Mouse (Mus musculus): ENCODE results near the gene 1810010H24Rik. TPM values are rescaled to one million over a fixed set of nuclear protein-coding genes. Genes with fewer than 3 reads are reported as not detected.

Gene 1810010H24Rik
- total RNA-seq, 1 experiment, result 5.7 TPM

DNA sequence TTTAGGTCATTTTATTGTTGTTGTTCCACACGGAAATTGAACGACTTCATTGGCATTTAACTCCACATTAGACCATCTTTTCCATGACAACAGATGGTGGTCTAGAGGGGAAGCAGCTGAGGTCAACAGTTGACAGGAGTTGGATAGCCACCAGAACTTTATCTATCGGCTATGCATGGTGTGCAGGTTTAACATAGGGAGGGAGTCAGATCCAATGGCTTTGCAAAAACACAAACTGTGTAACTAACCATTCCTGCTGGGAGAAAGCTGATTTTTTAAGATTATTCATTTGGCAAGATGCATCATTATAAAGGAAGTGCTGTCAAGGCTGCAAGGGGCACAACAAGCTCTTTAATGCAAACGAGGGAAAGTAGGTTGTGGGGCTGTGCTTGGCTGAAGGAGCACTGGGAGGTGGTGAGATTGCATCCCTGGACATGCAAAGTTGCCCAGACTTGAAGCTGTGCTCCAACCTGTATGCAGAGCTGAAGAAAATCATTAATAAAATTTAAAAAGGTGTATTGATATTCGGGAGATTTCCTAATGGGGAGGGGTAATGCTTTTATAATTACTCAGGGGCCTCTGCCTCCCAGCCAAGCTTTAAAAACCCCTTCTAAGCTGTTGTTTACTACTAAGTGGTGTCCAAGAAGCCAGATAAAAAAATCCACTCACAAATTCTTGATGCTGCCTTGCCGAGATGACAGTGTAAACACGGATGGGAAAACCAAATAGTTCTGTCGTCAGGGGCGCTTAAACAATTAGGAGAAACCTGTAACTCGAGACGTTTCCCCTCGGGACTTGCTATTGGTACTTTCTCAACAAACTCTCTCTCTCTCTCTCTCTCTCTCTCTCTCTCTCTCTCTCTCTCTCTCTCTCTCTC, 1.3 kb downstream of the 1810010H24Rik start:
- no peak for DNase-seq (ENCODE audit: low read depth, low spot score)
- no peaks in the 10 kb centered on the region for H3K9me3 ChIP-seq (ENCODE audit: control insufficient read depth, insufficient read depth, low read depth, low read length)
- no peak for TF ChIP-seq MAFK (IDR thresholded peaks at IDR 0.05; ENCODE audit: insufficient read depth, low read depth, low read length)
- TF ChIP-seq ZC3H11A (IDR thresholded peaks at IDR 0.05; ENCODE audit: borderline replicate concordance, low read depth, low read length), result no peak
- TF ChIP-seq HCFC1 (IDR thresholded peaks at IDR 0.05; ENCODE audit: borderline replicate concordance, insufficient read depth, low read length), result no peak
- no peak for TF ChIP-seq ZNF384 (IDR thresholded peaks at IDR 0.05; ENCODE audit: low read depth, low read length)
- TF ChIP-seq CHD2 (IDR thresholded peaks at IDR 0.05; ENCODE audit: low read depth, low read length), result no peak
- peak overlapping the region; percentile 73 to 83 for H3K4me3 ChIP-seq (ENCODE audit: insufficient read depth in 1 of 2, low read depth in 1 of 2, low read length in 2 of 2, poor library complexity in 1 of 2, severe bottlenecking in 1 of 2)
- in situ Hi-C loops (cut with MboI; ENCODE audit: low sequenced_read_pairs in 2 of 2, unreplicated experiment in 2 of 2), result no loop called here
- H3K36me3 ChIP-seq (ENCODE audit: control insufficient read depth, insufficient read depth, low read length, poor library complexity, severe bottlenecking), result no peaks in the 10 kb centered on the region
- H3K9ac ChIP-seq (ENCODE audit: insufficient read depth, low read depth, low read length, poor library complexity, severe bottlenecking), result peak overlapping the region; percentile 35; the same call in 1 of the 2 replicates
- peaks cover 19 to 28% of the 10 kb centered on the region in 2 experiments for H3K4me1 ChIP-seq (ENCODE audit: control insufficient read depth in 2 of 2, insufficient read depth in 2 of 2, low read length in 2 of 2, poor library complexity in 1 of 2)
- no peak overlapping the region for H3K27ac ChIP-seq (ENCODE audit: insufficient read depth, low read depth, low read length, poor library complexity, severe bottlenecking)

DNA sequence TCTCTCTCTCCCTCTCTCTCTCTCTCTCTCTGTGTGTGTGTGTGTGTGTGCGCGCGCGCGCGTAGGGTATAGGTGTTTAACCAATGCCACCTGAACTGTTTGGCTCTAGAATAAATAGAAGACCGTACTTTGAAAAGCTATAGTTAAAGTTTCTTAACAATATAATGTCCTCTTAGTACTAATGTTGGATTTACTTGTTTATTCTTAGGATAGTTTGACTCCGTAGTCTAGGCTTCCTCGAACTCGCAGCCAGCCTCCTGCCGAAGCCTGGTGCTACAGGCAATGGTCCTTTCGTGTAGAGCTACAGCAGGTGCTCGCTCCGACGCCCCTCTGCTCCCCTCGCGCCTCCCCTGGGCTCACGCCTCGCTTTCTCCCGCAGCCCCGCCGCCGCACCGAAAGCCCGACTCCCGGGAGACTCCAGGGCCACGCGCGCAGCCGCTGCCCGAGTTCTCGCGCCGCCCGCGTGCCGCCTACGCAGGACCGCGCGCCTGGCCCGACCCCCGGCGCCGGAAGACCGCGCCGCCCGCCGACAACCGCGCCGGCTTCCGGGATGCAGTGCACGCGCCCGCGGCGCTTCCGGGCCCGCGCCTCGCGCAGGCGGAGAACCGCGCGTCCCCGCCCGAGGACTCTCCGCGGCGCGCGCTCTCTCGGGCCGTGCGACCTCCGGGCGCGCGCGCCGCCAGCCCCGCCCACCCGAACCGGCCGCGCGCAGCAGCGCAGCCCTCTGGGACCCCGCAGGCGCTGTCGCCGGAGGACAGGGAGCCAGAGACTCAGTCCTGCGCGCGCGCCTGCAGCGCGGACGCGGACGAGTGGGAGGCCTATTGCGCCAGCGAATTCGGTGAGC, 2.2 kb downstream of the 1810010H24Rik start:
- in situ Hi-C loops (cut with MboI; ENCODE audit: low sequenced_read_pairs in 2 of 2, unreplicated experiment in 2 of 2), result no loop called here
- peak; percentile 71 for DNase-seq (ENCODE audit: low read depth, low spot score)
- H3K4me3 ChIP-seq (ENCODE audit: insufficient read depth in 1 of 2, low read depth in 1 of 2, low read length in 2 of 2, poor library complexity in 1 of 2, severe bottlenecking in 1 of 2), result peak overlapping the region; percentile 83 to 85
- no peaks in the 10 kb centered on the region for H3K36me3 ChIP-seq (ENCODE audit: control insufficient read depth, insufficient read depth, low read length, poor library complexity, severe bottlenecking)
- H3K27ac ChIP-seq (ENCODE audit: insufficient read depth, low read depth, low read length, poor library complexity, severe bottlenecking), result peak overlapping the region; percentile 84
- no peaks in the 10 kb centered on the region for H3K9me3 ChIP-seq (ENCODE audit: control insufficient read depth, insufficient read depth, low read depth, low read length)
- TF ChIP-seq HCFC1 (IDR thresholded peaks at IDR 0.05; ENCODE audit: borderline replicate concordance, insufficient read depth, low read length) (no peak), CHD2 (IDR thresholded peaks at IDR 0.05; ENCODE audit: low read depth, low read length) (no peak), ZC3H11A (IDR thresholded peaks at IDR 0.05; ENCODE audit: borderline replicate concordance, low read depth, low read length) (no peak), ZNF384 (IDR thresholded peaks at IDR 0.05; ENCODE audit: low read depth, low read length) (no peak), MAFK (IDR thresholded peaks at IDR 0.05; ENCODE audit: insufficient read depth, low read depth, low read length) (no peak)
- H3K9ac ChIP-seq (ENCODE audit: insufficient read depth, low read depth, low read length, poor library complexity, severe bottlenecking), result peak overlapping the region; percentile 88
- peaks cover 17 to 25% of the 10 kb centered on the region in 2 experiments for H3K4me1 ChIP-seq (ENCODE audit: control insufficient read depth in 2 of 2, insufficient read depth in 2 of 2, low read length in 2 of 2, poor library complexity in 1 of 2)

DNA sequence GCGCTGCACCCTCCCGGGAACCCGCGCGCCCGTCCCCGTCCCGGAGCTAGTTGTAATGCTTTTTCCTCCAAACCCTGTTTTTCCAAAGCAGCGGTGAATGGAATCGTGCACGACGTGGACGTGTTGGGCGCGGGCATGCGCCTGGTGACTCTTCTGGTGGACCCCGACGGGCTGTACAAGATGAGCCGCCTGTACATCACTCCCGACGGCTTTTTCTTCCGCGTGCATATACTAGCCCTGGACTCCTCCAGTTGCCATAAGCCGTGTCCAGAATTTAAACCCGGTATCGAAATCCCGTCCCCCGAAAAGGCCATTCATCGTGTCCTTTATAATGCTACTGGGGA, 2.8 kb downstream of the 1810010H24Rik start:
- no peaks in the 10 kb centered on the region for H3K36me3 ChIP-seq (ENCODE audit: control insufficient read depth, insufficient read depth, low read length, poor library complexity, severe bottlenecking)
- no peak for DNase-seq (ENCODE audit: low read depth, low spot score)
- no peaks in the 10 kb centered on the region for H3K9me3 ChIP-seq (ENCODE audit: control insufficient read depth, insufficient read depth, low read depth, low read length)
- in situ Hi-C loops (cut with MboI; ENCODE audit: low sequenced_read_pairs in 2 of 2, unreplicated experiment in 2 of 2), result no loop called here
- peak overlapping the region; percentile 69 for H3K9ac ChIP-seq (ENCODE audit: insufficient read depth, low read depth, low read length, poor library complexity, severe bottlenecking)
- H3K27ac ChIP-seq (ENCODE audit: insufficient read depth, low read depth, low read length, poor library complexity, severe bottlenecking), result no peak overlapping the region
- peaks cover 18 to 24% of the 10 kb centered on the region in 2 experiments for H3K4me1 ChIP-seq (ENCODE audit: control insufficient read depth in 2 of 2, insufficient read depth in 2 of 2, low read length in 2 of 2, poor library complexity in 1 of 2)
- H3K4me3 ChIP-seq (ENCODE audit: insufficient read depth in 1 of 2, low read depth in 1 of 2, low read length in 2 of 2, poor library complexity in 1 of 2, severe bottlenecking in 1 of 2), result peak overlapping the region; percentile 83 to 85
- no peak for TF ChIP-seq ZC3H11A (IDR thresholded peaks at IDR 0.05; ENCODE audit: borderline replicate concordance, low read depth, low read length)
- TF ChIP-seq ZNF384 (IDR thresholded peaks at IDR 0.05; ENCODE audit: low read depth, low read length), result no peak
- no peak for TF ChIP-seq MAFK (IDR thresholded peaks at IDR 0.05; ENCODE audit: insufficient read depth, low read depth, low read length)
- TF ChIP-seq CHD2 (IDR thresholded peaks at IDR 0.05; ENCODE audit: low read depth, low read length), result no peak
- TF ChIP-seq HCFC1 (IDR thresholded peaks at IDR 0.05; ENCODE audit: borderline replicate concordance, insufficient read depth, low read length), result no peak

DNA sequence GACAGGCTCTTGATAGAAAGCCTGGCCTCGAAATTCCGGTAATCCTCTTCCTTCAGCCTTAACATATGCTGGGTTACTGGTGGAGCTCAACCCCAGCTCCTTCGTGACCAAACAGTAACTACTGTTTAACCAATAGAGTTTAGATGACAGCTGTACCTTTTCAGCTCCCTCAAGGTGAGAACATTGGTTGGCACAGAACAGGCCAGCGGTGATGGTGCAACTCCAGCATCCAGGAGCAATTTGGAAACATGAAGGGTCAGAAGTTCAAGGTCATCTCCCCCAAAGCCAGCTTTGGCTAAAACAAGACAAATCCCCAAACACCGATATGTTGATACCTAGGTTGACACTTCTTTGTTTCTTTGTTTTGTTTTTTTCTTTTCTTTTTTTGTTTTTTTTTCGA, 3.3 kb downstream of the 1810010H24Rik start:
- Histone ChIP-seq H3K4me3 (ENCODE audit: insufficient read depth in 1 of 2, low read depth in 1 of 2, low read length in 2 of 2, poor library complexity in 1 of 2, severe bottlenecking in 1 of 2) (peak overlapping the region; percentile 83 to 85), H3K4me1 (ENCODE audit: control insufficient read depth in 2 of 2, insufficient read depth in 2 of 2, low read length in 2 of 2, poor library complexity in 1 of 2) (peaks cover 18 to 24% of the 10 kb centered on the region in 2 experiments), H3K9me3 (ENCODE audit: control insufficient read depth, insufficient read depth, low read depth, low read length) (no peaks in the 10 kb centered on the region), H3K36me3 (ENCODE audit: control insufficient read depth, insufficient read depth, low read length, poor library complexity, severe bottlenecking) (no peaks in the 10 kb centered on the region), H3K9ac (ENCODE audit: insufficient read depth, low read depth, low read length, poor library complexity, severe bottlenecking) (peak overlapping the region; percentile 69; the same call in 1 of the 2 replicates), H3K27ac (ENCODE audit: insufficient read depth, low read depth, low read length, poor library complexity, severe bottlenecking) (no peak overlapping the region)
- no peak for TF ChIP-seq HCFC1 (IDR thresholded peaks at IDR 0.05; ENCODE audit: borderline replicate concordance, insufficient read depth, low read length)
- no peak for TF ChIP-seq ZC3H11A (IDR thresholded peaks at IDR 0.05; ENCODE audit: borderline replicate concordance, low read depth, low read length)
- TF ChIP-seq MAFK (IDR thresholded peaks at IDR 0.05; ENCODE audit: insufficient read depth, low read depth, low read length), result no peak
- no peak for TF ChIP-seq ZNF384 (IDR thresholded peaks at IDR 0.05; ENCODE audit: low read depth, low read length)
- no peak for TF ChIP-seq CHD2 (IDR thresholded peaks at IDR 0.05; ENCODE audit: low read depth, low read length)
- DNase-seq (ENCODE audit: low read depth, low spot score), result no peak
- in situ Hi-C loops (cut with MboI; ENCODE audit: low sequenced_read_pairs in 2 of 2, unreplicated experiment in 2 of 2), result no loop called here

Measured in ES-E14 (cell line).